Mouse (Mus musculus) lung, postnatal 0 days (tissue): ENCODE results near the gene Gm10277.

Source experiments
- CTCF ChIP-seq: IDR thresholded peaks from 2 replicates; pipeline ENCODE4 v1.5.1; 2016; ENCODE audit warnings: antibody characterized with exemption, mild to moderate bottlenecking
- EP300 ChIP-seq: IDR thresholded peaks from 2 replicates; pipeline ENCODE4 v1.6.1; 2016; ENCODE audit warnings: antibody characterized with exemption, mild to moderate bottlenecking, control low read depth

GRCm38 (mm10) chr11:77792566-77792909 is 5.0 kb upstream of the Gm10277 start:
- no peak for TF ChIP-seq CTCF
- TF ChIP-seq EP300 = no peak
